Mouse (Mus musculus) c-Kit-positive CD71-positive TER-119-positive erythroid progenitor cells, embryonic 14.5 days (primary cell): ENCODE results near the gene Gm765.

Experiments used
- DNase-seq: peaks from one replicate; pipeline ENCODE4 v3.0.0-alpha.2; 2013; ENCODE audit warnings: low spot score

Gene Gm765

GRCm38 (mm10) chr6:98221970-98222369, 120.6 kb downstream of the Gm765 start:
- no peak for DNase-seq

GRCm38 (mm10) chr6:98212225-98212624, 130.3 kb downstream of the Gm765 start:
- no peak for DNase-seq

- no peak for DNase-seq
These were observed 132.3 kb downstream of the Gm765 start for GRCm38 (mm10) chr6:98210237-98210636.

- no peak for DNase-seq
These were observed 134.5 kb downstream of the Gm765 start for GRCm38 (mm10) chr6:98208051-98208450.

GRCm38 (mm10) chr6:98198706-98199105, 143.8 kb downstream of the Gm765 start:
- DNase-seq = no peak

GRCm38 (mm10) chr6:98190745-98191442, 151.7 kb downstream of the Gm765 start:
- no peak for DNase-seq
